Mouse (Mus musculus) heart, postnatal 4 days (tissue): ENCODE results near the gene Fam78a. TPM values are rescaled to one million over a fixed set of nuclear protein-coding genes. Genes with fewer than 3 reads are reported as not detected.
"Not testable (repeated sequence)": the region's sequence is repeated elsewhere in the genome, so short reads cannot be mapped to it uniquely, and the experiment has no call there.

Experiments used
- DNase-seq: peaks from one replicate; pipeline ENCODE4 v3.0.0; 2021
- microRNA-seq, 2 experiments: library from miRNA; unstranded; fragments of <30 nt; microRNA quantifications; one replicate each; pipeline ENCODE4 v1.2.0; 2021 to 2022
- total RNA-seq, 2 experiments: library from RNA; stranded (reverse); gene quantifications; 2 replicates each; pipeline ENCODE4 v1.2.3; 2021

Fam78a gene
- total RNA-seq, 2 experiments from 2014 or later: 40.9 to 42.5 TPM

DNA sequence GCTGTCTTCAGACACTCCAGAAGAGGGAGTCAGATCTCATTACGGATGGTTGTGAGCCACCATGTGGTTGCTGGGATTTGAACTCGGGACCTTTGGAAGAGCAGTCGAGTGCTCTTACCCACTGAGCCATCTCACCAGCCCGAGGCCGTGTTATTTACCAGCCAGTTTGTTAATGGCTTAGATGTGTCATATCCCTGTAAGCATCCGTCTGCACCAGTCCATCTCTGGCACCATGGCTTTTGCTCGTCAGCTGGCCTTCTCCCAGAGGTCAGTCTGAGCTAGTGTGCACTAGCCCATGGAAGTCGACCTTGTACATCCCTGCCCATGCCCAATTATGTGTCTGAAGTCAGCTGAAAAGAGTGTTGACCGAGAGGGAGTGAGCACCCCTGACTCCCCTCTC, 44.0 kb downstream of the Fam78a start:
- not testable (repeated sequence) for DNase-seq

DNA sequence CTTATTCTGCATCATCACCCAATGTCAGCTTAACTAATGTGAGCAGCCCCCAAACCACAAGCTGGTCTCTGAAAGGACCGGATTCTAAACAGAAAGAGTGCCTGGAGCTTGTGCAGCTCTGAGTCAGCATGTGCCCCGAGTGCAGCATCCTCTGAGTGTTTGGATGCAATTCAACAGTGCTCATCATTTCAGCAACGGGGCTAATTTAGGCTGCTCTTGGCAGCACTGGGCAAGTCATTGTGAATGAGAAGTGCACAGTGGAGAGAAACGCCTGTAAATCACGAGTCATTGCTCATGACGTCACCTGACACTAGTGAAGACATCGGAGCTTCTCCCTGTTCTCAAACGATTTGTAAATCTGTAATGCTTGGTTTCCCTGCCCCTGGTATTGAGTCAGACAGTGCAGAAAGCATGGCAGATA, 46.0 kb downstream of the Fam78a start:
- peak; percentile 27 for DNase-seq

DNA sequence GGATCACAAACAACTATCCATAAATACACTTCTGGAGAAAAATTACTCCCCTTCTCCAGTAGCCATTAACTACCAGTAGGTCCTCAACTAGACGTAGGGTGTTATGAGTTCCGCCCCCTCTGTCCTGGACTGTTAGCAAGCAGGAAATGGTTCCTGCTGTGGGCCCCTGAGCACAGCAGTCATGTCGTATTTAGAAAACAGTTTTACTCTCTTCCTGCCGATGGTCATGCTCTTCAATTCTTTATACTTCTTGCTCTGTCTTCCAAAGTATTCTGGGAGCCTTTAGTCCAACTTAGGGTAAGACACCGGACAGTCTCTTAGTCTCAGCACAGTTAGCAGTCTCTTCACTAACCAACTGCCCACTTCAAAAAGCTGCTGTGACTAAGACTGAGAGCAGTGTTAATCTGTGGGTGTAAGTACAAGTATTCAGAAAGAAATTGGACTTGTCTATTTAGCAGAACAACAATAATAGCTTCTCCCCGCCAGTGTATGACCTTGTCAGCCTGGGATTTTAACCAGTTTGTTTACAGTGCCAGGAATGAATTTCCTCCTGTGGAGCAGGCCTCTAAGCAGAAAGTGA, 47.3 kb downstream of the Fam78a start:
- no peak for DNase-seq

- no peak for DNase-seq
These were observed 50.5 kb downstream of the Fam78a start for GRCm38 (mm10) chr2:32034206-32034605.

GRCm38 (mm10) chr2:32033436-32033835, 51.2 kb downstream of the Fam78a start:
- peak; percentile 39 for DNase-seq

- no peak for DNase-seq
These were observed 55.0 kb downstream of the Fam78a start for GRCm38 (mm10) chr2:32029636-32030035.

DNA sequence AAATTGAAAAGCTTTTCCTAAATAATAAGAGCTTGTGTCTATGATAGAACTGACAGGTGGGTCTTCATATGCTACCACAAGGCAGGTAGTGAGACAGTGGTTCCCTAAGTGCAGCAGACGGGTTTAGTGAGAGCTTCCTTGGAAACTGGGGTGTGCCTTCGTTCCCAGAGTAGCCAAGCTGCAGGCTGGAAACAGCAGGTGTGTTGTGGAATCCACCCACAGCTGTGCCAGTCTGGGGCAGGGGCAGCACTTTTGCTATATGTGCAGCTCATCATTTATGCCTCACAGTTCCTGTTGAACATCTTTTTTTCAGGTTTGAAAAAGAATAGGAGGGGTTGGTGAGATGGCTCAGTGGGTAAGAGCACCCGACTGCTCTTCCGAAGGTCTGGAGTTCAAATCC, 60.3 kb downstream of the Fam78a start:
- no peak for DNase-seq

DNA sequence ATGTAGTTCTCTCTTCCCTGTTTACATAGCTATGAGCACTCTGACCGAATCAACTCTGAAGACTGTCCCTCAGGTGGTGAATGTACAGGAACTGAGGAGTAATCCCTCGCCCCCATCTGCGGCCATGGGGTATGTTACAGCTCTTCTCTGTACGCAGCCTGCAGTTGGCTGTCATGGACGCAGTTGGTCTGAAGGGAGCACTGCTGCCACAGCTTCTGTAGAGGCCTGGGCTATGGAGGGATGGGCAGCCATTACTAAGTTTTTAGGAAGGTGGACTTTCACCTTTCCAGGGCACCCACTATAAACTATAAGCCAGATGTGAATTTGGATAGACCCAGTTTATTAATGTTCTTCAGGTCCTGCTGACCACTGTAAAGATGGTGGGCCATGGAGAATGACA, 64.4 kb downstream of the Fam78a start:
- no peak for DNase-seq

GRCm38 (mm10) chr2:32019704-32020103, 65.0 kb downstream of the Fam78a start:
- no peak for DNase-seq

DNA sequence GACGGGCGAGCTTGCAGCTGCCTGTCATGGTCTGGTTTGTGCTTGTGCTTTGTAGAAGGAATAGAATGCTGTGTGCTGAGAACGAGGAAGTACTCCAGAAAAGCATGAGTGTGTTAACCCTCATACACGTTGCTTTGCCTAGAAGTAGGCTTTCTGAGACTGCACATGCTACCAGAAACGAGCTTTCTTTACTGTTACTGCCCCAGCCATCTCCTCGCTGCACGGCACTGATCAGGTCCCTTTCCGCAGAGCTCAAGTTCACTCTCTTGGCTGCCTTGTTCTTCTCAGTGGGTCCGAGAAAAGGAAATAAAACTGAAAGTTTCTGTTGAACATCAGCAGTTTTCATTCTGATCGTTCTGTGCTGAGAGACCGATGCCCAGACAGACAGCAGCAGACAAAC, 75.9 kb downstream of the Fam78a start:
- DNase-seq: no peak

DNA sequence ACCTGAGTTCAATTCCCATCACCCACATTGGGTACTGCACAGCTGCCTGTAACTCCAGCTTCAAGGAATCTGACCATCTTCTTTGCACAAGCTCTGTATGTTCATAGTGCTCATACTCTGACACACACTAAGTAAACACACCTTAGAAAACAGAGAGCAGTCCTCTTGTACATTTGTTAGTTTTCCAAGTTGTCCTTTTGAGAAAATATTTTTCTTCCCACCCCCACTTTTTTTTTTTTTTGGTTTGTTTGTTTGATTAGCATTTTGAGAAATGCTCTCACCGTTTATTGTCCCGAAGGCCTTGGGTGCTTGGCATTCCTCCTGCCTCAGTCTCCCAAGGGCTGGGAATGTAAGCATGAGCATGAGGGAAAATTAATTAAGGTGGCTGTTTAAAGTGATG, 76.3 kb downstream of the Fam78a start:
- no peak for DNase-seq

Small RNAs within 50 kb of the gene (microRNA-seq; reads per million reads assigned to microRNA genes)
- gene Mir7674: 1.0 to 2.2 reads per million in 2 experiments

Other genes starting within 250 kb of the Fam78a start
- gene Fibcd1, start 238.9 kb downstream of the Fam78a start, total RNA-seq: not detected
- under 1 TPM; 0.62 to 0.95 TPM for gene Lamc3, start 197.6 kb downstream of the Fam78a start, total RNA-seq
- 10 to 100 TPM; 21.1 to 24.0 TPM for gene Aif1l, start 134.7 kb downstream of the Fam78a start, total RNA-seq
- gene Nup214, start 110.4 kb downstream of the Fam78a start, total RNA-seq: 10 to 100 TPM; 50.4 to 51.1 TPM
- gene Plpp7, start 10.7 kb upstream of the Fam78a start, total RNA-seq: 10 to 100 TPM; 15.7 to 20.5 TPM
- 100 to 1,000 TPM; 138 to 145 TPM for gene Prrc2b, start 66.2 kb upstream of the Fam78a start, total RNA-seq
- 10 to 100 TPM; 18.0 to 19.1 TPM for gene Pomt1, start 151.7 kb upstream of the Fam78a start, total RNA-seq
- gene Uck1, start 175.3 kb upstream of the Fam78a start, total RNA-seq: 10 to 100 TPM; 25.3 to 29.7 TPM
- 10 to 100 TPM; 75.1 to 78.1 TPM for gene Golga2, start 202.5 kb upstream of the Fam78a start, total RNA-seq
- 100 to 1,000 TPM; 181 to 193 TPM for gene Swi5, start 203.2 kb upstream of the Fam78a start, total RNA-seq